Mouse (Mus musculus): ENCODE measurements at regions not wholly inside any gene's neighbourhood (a gene's known extent, or its start where the extent isn't known, plus 50 kb on each side); places are given as distances from the start of the nearest gene placed in this dataset.

- no peak for DNase-seq (ENCODE audit: low spot score)
Observed at GRCm38 (mm10) chr8:115824478-115824785, 116.8 kb upstream of the Maf start.

- no peak for DNase-seq (ENCODE audit: low spot score)
Observed at GRCm38 (mm10) chr8:115823673-115824477, 116.3 kb upstream of the Maf start.

GRCm38 (mm10) chr8:115813426-115813825 is 105.8 kb upstream of the Maf start:
- DNase-seq (ENCODE audit: low spot score): no peak

GRCm38 (mm10) chr8:115806579-115806978 is 99.0 kb upstream of the Maf start:
- no peak for DNase-seq (ENCODE audit: low spot score)

GRCm38 (mm10) chr8:115806139-115806538 is 98.5 kb upstream of the Maf start:
- DNase-seq (ENCODE audit: low spot score): no peak

GRCm38 (mm10) chr8:115793587-115793986 is 86.0 kb upstream of the Maf start:
- no peak for DNase-seq (ENCODE audit: low spot score)

- DNase-seq (ENCODE audit: low spot score): no peak
Observed at GRCm38 (mm10) chr8:115788421-115788820, 80.8 kb upstream of the Maf start.

- DNase-seq (ENCODE audit: low spot score): no peak
Observed at GRCm38 (mm10) chr8:115786185-115786584, 78.6 kb upstream of the Maf start.

GRCm38 (mm10) chr8:115785769-115786168 is 78.2 kb upstream of the Maf start:
- no peak for DNase-seq (ENCODE audit: low spot score)

- no peak for DNase-seq (ENCODE audit: low spot score)
Observed at GRCm38 (mm10) chr8:115783364-115783763, 75.8 kb upstream of the Maf start.

- no peak for DNase-seq (ENCODE audit: low spot score)
Observed at GRCm38 (mm10) chr8:115778433-115778832, 70.8 kb upstream of the Maf start.

GRCm38 (mm10) chr8:115771060-115771459 is 63.5 kb upstream of the Maf start:
- DNase-seq (ENCODE audit: low spot score): no peak

GRCm38 (mm10) chr8:115768631-115769030 is 61.0 kb upstream of the Maf start:
- no peak for DNase-seq (ENCODE audit: low spot score)

GRCm38 (mm10) chr8:115766218-115766898 is 58.8 kb upstream of the Maf start:
- peak; percentile 11 for DNase-seq (ENCODE audit: low spot score)

- DNase-seq (ENCODE audit: low spot score): no peak
Observed at GRCm38 (mm10) chr8:115764551-115764950, 57.0 kb upstream of the Maf start.

- no peak for DNase-seq (ENCODE audit: low spot score)
Observed at GRCm38 (mm10) chr8:115758011-115758410, 50.4 kb upstream of the Maf start.

Measured in MN1 (cell line).